Mouse (Mus musculus): Measurements from ENCODE around the gene 1700028P14Rik. TPM values are rescaled to one million over a fixed set of nuclear protein-coding genes. Genes with fewer than 3 reads are reported as not detected.
"Not testable (repeated sequence)": the region's sequence is repeated elsewhere in the genome, so short reads cannot be mapped to it uniquely, and the experiment has no call there.

Gene 1700028P14Rik
- polyA plus RNA-seq (2017; shearing (Covaris generic)), result not detected

GRCm38 (mm10) chr19:23652644-23653043 is at the start of gene 1700028P14Rik:
1700028P14Rik (minus strand) TSS chr19:23652812.
- ATAC-seq, result no peak

GRCm38 (mm10) chr19:23699131-23699530 is 46.5 kb upstream of the 1700028P14Rik start:
- no peak for ATAC-seq

GRCm38 (mm10) chr19:23698366-23698765 is 45.8 kb upstream of the 1700028P14Rik start:
- no peak for ATAC-seq

GRCm38 (mm10) chr19:23697861-23698260 is 45.2 kb upstream of the 1700028P14Rik start:
- no peak for ATAC-seq

DNA sequence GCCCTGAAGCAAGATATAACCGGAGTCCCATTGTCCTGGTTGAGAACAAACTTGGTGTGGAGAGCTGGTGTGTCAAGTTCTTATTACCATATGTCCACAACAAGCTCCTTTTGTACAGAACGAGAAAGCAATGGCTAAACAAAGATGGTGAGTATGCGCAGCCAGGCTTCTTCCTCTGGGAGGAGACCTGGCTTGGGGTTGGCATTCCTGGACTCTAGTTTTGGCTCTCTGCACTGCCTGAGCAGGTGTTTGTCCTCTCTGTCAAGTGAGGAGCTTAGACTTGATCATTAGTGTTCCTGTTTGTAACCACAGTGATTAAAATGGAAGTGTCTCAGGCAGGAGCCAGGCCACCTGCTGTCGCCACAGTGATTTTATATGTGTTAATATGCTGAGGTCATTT is 41.7 kb upstream of the 1700028P14Rik start:
- ATAC-seq, result no peak

DNA sequence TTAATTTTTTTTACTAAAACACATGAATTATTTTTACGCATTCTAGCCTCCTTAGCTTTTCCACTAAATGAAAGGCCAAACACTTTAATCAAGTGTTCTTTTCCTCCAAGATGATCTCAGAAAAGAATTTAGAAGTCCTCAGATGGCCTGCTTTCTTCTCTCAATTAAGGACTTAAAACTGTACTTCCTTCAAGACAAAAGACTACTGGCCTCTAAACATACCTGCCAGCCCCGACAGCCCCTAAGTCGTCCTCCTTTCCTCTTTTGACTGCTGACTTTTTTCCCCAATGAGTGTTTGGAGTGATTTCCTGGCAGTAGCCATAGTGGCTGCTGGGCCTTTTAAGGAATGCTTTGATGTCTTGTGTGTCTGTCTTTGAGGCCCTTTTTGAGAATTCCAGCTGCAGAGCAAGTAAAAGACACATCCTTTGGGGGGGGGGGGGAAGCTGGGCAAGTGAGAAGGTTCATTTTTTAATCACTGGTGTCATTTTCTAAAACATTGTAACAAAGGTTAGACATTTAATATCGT is 35.9 kb upstream of the 1700028P14Rik start:
- ATAC-seq, result no peak

- peak; percentile 76 for ATAC-seq
Measured at GRCm38 (mm10) chr19:23687296-23688021, 34.8 kb upstream of the 1700028P14Rik start, which contains the start of gene Ptar1. Ptar1 (plus strand) TSS chr19:23687429.

DNA sequence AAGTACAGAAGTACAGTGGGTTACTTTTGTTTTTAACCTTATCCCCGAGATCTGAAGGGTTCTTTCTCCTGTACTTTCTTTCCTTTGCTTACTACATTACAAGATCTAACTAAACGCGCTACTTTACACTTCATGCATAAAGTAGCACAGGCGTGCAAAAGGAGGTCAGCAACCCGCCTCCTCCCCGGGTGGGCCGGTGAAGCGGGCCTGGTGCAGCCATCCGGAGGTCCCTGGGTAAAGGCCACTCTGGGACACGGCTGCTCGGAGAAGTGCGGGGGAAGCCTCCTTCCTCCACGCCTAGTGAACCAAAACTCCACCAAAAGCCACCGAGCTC is 34.3 kb upstream of the 1700028P14Rik start:
- peak; percentile 51 for ATAC-seq

DNA sequence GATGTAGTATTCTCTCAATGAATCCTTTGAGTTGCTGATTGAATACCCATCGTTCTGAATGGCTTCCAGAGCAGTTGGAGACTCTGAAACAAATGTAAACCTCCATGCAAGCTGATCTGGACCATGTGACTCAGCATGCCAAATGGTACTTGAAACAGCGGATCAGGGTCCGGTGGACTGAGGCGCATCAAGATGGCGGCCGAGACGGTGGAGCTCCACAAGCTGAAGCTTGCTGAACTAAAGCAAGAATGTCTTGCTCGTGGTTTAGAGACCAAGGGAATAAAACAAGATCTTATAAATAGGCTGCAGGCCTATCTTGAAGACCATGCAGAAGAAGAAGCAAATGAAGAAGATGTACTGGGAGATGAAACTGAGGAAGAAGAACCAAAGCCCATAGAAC is 23.0 kb upstream of the 1700028P14Rik start:
- ATAC-seq, result not testable (repeated sequence)

GRCm38 (mm10) chr19:23673021-23673420 is 20.4 kb upstream of the 1700028P14Rik start:
- no peak for ATAC-seq

- ATAC-seq, result no peak
Measured at GRCm38 (mm10) chr19:23668142-23668655, 15.6 kb upstream of the 1700028P14Rik start.

- no peak for ATAC-seq
Measured at GRCm38 (mm10) chr19:23664083-23664482, 11.5 kb upstream of the 1700028P14Rik start.

DNA sequence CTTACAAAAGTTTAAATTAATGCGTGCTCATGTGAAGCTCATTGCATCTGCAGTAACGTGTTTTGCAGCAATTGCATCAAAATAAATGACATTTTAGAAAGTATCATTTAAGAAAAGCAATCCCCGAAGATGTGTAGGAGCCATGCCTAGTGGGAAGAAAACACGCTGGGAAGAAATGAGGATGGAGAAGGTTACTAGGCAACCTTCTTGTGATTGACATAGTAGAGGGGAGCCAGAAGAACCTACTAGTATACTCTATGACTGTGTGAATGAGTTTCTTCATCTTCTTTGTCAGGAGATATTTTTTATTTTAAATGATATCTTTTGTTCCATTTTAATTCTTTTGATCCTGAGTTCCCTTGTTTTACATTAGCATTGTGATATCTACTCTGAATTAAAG is 5.7 kb upstream of the 1700028P14Rik start:
- no peak for ATAC-seq

GRCm38 (mm10) chr19:23657261-23657932 is 4.8 kb upstream of the 1700028P14Rik start:
- no peak for ATAC-seq

GRCm38 (mm10) chr19:23653154-23653553 is 542 bp upstream of the 1700028P14Rik start:
- ATAC-seq, result no peak

DNA sequence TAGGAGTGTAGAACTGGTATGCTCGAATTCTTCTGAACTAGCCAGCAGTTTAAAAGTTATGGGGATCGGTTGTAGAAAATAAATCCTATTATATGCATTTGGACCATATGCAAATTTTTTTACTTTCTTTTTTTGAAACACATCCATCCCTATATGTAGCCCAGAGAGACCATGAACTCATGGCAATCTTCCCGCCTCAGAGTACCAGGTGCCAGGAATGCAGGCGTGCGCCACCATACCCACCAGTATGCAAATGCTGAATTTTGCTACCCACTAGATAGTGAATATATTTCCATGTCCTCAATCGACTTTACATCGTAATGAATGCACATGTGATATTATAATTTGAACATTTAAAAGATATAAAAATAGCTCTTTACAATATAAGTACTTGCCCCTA is 5.3 kb downstream of the 1700028P14Rik start:
- no peak for ATAC-seq

DNA sequence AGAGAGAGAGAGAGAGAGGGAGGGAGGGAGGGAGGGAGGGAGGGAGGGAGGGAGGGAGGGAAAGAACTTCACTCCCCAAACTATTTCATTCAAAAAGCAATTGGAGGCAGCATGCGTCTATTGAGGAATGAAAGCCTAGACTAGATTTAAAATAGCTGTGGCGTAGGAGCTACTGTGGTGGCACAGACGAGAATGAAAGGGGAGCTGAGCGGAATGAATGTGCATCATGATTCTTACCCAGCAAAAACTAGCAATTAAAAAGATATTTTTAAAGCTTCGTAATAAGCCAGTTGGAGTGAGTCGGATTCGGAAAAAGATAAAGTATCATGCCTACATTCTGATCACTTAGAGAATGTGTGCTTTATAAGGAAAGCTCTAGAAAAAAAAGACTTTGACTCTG is 7.3 kb downstream of the 1700028P14Rik start:
- no peak for ATAC-seq

GRCm38 (mm10) chr19:23643819-23644218 is 8.8 kb downstream of the 1700028P14Rik start:
- ATAC-seq, result no peak

DNA sequence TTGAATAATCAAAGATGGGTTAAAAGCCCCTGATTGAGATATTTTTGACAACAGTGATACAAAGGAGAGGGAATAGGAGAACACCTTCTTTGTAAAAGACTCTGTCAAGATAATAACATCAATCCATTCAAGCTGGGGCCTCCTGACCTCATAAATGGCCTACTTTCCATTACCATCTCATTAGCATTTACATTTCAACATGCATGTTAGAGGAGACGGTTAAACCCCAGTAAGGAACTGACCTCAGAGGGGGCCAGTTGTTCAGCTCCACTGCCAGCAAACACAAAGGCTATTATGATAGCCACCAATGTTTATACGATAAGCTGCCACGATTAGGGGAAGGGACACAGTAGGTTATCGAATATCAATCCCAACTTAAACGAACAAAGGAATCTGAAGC is 15.8 kb downstream of the 1700028P14Rik start:
- ATAC-seq, result no peak

GRCm38 (mm10) chr19:23631611-23632492 is 20.8 kb downstream of the 1700028P14Rik start:
- no peak for ATAC-seq

DNA sequence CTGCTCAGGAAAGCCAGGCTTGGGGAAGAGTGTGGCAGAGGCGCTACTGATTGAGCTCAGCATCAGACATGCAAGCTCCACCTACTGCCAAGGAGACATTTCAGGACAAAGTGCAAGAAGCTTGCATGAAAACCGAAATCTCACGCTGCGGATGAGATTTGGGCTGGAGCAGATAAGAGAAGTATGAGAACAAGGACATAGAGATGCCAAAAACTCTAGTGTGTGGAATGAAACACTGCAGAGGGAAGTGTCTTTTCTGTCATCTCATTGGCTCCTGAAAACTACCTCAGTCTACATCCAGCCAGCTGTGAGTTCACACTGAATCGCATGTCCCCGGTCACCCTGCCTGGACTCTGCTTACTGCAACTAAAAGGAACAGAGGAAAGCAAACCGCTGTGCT is 38.3 kb downstream of the 1700028P14Rik start:
- ATAC-seq, result no peak

- ATAC-seq, result no peak
Measured at GRCm38 (mm10) chr19:23609724-23610123, 42.9 kb downstream of the 1700028P14Rik start.

- no peak for ATAC-seq
Measured at GRCm38 (mm10) chr19:23607951-23608350, 44.7 kb downstream of the 1700028P14Rik start.

Data from activated CD4-positive, CD25-positive, alpha-beta regulatory T cell, adult 4 months (primary cell).